Mouse (Mus musculus) hindbrain, embryonic 16.5 days (tissue): Measurements from ENCODE around the gene Cldn19. TPM values are rescaled to one million over a fixed set of nuclear protein-coding genes. Genes with fewer than 3 reads are reported as not detected.

Experiments used
- polyA plus RNA-seq: library from polyadenylated mRNA; unstranded; fragments of >200 nt; fragmentation: Nextera tagmentation; extraction: Ambion mirVana; gene quantifications from 2 replicates; pipeline ENCODE4 v1.2.1, GENCODE M21; 2015

Cldn19 gene
- polyA plus RNA-seq, 1 experiment from 2014 or later, result 1.1 TPM

Other genes starting within 250 kb of the Cldn19 start
- 100 and 106 TPM in 2 replicates for gene Slc2a1, start 146.7 kb upstream of the Cldn19 start, polyA plus RNA-seq
- 2.9 and 5.6 TPM in 2 replicates for gene Zfp691, start 81.2 kb upstream of the Cldn19 start, polyA plus RNA-seq
- gene Ermap, start 65.4 kb upstream of the Cldn19 start, polyA plus RNA-seq, result 0.33 and 0.70 TPM in 2 replicates
- gene Svbp, start 60.1 kb upstream of the Cldn19 start, polyA plus RNA-seq, result 197 and 201 TPM in 2 replicates
- gene Tmem269, start 37.2 kb upstream of the Cldn19 start, polyA plus RNA-seq, result 0.20 and 0.46 TPM in 2 replicates
- gene AU022252, start 22.7 kb upstream of the Cldn19 start, polyA plus RNA-seq, result 23.3 and 24.5 TPM in 2 replicates
- 8.3 and 11.3 TPM in 2 replicates for gene P3h1, start 22.5 kb upstream of the Cldn19 start, polyA plus RNA-seq
- 710 and 718 TPM in 2 replicates for gene Ybx1, start 39.2 kb downstream of the Cldn19 start, polyA plus RNA-seq
- gene Ppih, start 65.1 kb downstream of the Cldn19 start, polyA plus RNA-seq, result 42.4 and 43.4 TPM in 2 replicates
- 18.8 and 20.0 TPM in 2 replicates for gene Ccdc30, start 160.1 kb downstream of the Cldn19 start, polyA plus RNA-seq
- 22.2 and 27.3 TPM in 2 replicates for gene Ppcs, start 167.0 kb downstream of the Cldn19 start, polyA plus RNA-seq
- gene Zmynd12, start 167.4 kb downstream of the Cldn19 start, polyA plus RNA-seq, result 0.63 and 0.89 TPM in 2 replicates
- 28.2 and 30.3 TPM in 2 replicates for gene Rimkla, start 237.2 kb downstream of the Cldn19 start, polyA plus RNA-seq